Mouse (Mus musculus): ENCODE data around the gene Aym1.
"Not testable (repeated sequence)": the region's sequence is repeated elsewhere in the genome, so short reads cannot be mapped to it uniquely, and the experiment has no call there.

Aym1 gene

DNA sequence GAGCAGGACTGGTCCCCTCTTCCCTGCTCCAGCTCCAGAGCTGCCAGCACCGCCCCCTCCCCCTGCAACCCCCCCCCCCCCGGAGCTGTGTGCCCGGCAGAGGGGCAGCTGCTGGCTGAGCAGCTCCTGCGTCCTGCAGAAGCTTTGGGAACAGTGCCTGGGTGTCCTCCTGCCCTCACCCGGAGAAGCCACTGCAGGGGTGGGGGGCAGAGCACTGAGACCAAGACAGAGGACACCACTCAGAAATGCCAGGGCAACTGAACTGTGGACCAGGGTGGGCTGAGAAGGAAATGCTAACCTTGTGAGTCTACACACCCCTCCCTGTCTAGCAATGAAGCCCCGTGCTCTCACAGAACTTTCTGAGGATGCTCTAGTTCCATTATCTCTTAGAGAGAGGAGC, at the start of gene Aym1:
Gene Aym1 (plus strand): TSS at position 109 of the 400 bp plus-strand sequence.
- no peak for DNase-seq

DNA sequence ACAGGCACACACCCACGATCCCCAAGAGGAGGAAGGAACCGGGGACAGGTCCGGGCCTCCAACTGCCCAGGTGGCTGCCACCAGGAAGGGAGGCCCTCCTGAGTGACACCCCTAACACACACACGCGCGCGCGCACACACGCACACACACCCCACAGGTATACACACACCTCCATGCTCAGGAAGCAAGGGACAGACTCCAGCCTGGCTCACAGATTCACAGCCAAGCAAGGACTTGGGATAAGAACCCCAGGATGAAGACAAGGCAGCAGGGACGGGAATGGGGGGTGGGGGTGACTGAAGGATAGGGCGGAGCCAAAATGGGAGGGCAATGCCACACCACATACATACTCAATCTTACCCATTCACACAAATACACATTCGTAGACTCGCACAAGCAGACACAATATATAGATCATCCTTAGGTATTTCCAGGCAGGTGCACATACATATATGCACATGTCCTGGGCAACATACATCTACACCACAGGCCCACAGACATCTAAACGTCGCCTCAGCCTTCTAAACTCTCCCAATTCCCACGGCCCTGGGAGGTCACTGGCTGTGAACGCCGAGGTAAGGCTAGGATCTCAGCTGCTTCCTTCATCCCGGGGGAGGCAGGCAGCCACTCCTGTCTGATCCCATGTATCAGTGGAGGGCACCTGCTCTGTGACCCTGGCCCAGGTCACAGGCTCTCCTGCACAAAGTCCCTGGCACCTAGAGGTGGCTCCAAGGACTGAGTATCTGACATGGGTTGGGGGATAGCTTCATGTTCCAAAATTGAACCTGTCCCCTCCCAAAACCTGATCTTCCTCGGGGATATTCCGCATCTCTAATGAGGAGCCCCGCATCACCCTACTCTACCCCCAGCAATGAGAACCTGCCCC, 47.4 kb upstream of the Aym1 start:
- no peak for DNase-seq

DNA sequence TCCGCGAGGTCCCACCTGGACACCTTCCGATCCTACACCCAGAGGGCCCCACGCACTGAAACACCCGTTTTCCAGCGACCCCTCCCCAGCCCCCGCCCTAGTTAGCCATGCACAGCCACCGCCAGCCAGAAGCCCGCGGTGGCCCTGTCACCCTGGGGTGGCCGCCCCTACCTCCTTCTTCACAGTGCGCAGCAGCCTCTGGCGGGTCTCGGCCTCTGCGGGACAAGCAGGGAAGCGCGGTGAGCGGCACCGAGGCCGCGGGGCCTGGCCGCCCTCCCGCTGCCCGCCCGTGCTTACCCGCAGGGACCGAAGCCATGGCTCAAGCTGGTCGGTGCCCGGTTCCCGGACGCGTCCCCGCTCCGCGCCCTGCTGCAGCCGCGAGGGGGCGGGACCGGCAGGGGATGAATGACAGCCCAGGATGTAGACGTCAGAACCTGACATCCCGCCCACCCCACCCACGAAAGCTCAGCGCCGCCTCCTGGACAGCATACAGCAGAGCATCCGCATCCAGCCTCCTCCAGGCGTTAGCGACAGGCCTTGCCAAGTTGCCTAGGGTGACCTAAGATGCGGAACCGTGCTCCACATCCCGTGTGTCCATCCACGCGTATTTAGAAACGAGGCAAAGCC, 46.6 kb upstream of the Aym1 start, which contains the start of gene Sgsm1:
Gene Sgsm1 (minus strand): TSS at position 410 of the 627 bp plus-strand sequence.
- peak; percentile 83 for DNase-seq

DNA sequence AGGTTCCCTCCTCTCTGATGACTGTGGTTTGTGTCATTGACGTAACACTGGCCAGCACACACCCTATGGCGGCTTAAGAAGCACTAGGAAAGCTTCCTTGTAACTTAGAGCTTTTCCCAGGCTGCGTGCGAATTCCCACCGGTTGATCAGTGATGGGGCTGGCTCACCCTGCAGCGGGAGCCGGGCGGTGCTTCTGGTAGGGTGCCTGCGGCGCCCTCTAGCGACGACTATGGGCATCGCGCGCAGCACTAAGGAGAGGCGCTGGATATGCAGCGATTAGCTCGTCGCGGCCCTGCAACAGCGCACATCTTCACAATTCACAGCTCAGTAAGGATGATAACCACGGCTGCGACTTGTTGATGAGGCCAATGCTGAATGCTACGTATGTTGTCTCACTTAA, 43.1 kb upstream of the Aym1 start:
- peak; percentile 69 for DNase-seq

DNA sequence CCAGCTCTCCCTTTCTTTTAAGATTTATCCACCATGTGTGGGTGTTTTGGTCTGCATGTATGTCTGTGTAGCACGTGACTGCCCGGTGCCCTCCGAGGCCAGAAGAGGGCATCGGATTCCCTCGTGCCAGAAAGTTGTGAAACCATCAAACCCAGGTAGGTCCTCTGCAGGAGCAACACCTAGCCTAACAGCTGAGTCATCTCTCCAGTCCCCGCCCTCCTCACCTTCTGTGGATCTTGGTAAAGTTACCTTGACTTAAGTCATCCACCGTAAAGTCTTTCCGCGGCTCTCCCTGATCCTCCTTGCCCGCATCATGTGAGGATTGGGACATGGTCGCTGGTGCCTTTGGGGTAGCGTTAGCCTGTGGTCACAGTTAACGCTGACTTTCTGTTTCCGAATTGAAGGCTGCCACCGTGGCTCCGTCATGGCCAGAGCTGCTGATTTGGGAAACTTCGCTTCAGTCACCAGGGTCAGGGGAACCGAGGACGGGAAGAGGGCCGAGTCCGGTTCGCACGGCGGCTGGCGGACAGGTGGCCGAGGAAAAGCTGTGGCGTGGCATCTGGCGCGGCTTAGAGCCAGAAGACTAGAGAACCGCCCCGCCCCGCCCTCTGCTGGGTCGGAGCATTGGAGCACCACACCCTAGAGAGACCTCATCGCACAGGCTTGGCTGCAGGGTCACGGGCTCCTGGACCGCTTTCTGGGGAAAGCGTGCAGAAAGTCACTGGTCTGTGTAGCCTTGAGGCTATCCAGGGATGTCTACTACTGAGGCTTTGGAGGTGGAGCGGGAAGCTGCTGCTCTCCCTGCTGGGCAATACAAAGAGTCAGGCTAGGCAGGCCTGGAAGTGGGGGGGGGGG, 33.1 kb upstream of the Aym1 start:
- DNase-seq, result peak; percentile 25

DNA sequence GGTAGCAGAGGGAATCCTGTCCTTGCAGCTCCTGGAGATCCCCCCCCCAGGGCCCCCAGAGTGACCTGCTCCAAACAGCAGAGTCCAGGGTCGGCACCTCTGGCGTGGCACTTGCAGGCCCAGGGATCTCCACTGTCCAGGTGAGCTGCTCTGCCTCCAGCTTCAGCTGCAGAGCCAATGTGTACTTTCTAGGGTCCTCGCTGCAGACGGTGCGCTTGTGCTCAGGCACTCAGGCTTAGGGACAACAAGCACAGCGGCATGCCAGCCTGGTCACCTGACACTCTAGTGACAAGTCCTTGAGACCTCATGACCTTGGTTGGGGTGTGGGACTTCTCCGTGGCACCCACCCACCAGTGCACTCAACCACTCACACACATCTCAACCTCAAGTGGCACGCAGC, 27.6 kb upstream of the Aym1 start:
- no peak for DNase-seq

DNA sequence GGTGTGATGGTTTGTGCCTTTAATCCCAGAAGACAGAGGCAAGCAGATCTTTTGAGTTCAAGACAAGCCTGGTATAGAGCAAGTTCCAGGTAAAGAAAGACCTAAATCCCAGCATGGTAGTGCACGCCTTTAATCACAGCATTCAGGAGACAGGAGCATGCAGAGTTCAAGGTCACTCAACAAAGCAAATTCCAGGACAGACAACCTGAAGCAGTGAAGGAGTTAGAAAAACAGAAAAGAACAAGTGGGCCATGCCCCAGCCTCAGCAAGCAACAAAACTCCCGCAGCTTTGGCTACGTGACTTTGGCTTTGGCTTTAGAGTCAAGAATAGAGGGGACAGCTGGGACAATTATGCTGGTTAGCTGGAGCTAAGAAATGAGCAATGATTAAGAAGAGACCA, 26.9 kb upstream of the Aym1 start:
- DNase-seq, result no peak

DNA sequence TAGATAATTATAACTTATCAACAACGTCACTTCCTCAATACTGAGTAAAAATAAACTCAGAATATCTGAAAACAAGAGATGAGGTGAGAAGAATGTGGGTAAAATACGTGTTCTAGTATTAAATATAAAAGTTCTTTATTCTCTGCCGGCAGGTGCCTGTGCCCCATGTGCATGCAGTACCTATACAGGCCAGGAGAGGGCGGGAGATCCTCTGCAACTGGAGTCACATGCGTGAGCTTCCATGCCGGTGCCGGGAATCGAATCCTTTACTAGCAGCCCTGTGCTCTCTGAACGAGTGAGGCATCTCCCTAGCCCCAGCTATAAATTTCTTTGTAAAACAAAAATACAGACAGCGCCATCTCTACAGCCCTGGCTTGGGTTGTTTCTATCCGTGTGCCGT, 24.9 kb upstream of the Aym1 start:
- peak; percentile 27 for DNase-seq

DNA sequence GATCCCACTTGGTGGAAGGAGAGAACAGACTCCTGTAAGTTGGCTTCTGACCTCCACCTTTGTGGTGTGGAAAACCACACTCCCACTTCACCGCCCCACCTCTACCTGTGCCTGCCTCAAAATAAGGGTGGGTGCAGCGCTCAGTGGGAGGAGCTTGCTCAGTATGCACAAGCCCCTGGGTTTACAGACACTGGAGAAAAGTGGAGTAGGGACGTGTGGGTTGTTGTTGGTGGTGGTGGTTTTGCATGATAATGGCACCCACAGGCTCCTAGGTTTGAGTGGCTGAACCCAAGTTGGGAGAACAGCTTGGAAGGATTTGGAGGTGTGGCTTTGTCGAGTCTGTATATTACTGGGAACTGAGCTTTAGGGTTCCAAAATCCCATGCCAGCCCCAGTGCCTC, 24.2 kb upstream of the Aym1 start:
- no peak for DNase-seq

DNA sequence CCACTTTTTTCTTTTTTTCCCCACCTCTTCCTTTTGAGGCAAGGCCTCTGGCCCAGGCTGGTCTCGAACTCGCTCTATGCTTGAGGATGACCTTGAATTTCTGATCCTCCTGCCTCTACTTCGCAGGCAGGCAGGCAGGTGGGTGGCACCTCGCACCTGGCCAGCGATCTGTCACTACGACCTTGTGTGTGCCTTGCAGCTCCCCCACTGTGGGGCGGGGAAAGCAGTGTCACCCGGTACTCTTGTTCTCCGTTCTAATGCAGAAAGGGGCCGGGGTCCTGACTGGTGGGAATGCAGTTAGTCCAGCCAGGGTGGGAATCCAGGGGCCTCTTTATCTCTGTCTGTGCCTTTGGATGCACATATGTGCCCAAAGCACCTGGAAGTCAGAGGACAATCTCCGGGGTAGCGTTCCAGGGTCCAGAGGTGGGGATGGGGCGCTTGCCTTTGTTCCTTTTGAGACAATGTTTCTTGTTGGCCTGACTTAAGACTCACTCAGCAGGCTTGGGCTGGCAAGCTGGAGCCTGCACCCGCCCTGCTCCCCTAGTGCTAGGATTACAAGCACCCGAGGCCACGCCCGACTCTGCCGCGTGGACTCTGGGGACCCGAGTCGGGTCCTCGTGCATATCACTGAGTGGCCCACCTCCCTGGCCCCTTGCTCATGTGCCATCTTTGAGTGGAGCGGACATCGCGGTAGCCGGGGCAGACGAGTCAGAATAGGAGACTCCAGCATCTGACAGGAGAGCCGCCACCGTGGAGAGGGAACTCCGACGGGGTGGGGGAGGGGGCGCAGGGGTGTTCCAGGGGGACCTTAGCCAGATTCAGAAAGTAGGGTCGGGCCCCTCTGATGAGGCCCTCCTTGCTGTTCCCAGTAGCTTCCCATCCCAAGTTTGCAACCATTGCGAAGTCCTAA, 22.2 kb upstream of the Aym1 start:
- DNase-seq, result no peak

DNA sequence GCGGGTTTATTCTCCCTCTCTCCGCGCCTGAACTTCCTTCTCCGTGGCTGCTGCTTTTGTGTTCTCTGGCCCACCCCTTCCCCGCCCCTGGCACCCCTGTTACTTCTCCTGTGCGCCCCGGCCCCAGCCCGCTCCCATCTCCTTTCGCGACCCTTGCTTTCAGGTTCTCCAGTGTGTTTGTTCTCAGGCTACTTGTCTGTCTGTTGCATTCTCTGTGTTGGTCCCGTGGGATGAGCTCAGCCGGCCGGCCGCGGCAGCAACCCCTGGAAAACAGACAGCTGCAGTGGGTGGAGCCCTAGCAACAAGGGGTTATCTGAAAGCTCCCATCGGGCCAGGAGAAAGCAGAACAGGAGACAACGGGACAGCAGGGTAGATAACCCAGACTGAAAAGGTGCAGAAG, 21.4 kb upstream of the Aym1 start:
- DNase-seq, result no peak

DNA sequence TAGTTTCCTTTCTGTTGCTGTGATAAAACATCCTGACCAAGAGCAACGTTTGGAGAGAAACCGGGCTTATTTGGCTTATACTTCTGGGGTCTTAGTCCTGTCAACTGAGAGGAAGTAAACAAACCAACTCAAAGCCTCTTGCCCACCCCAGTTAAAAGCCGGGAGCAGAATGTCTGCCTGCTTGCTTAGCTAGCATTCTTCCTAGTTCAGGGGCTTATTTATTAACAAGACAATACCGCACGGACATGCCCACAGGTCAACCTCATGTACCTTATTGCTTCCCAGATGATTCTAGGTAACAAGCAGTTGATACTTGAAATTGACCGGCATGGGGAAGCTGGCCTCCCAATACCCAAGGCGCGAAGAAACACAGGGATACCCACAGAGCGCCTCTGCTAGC, 20.8 kb upstream of the Aym1 start:
- no peak for DNase-seq

DNA sequence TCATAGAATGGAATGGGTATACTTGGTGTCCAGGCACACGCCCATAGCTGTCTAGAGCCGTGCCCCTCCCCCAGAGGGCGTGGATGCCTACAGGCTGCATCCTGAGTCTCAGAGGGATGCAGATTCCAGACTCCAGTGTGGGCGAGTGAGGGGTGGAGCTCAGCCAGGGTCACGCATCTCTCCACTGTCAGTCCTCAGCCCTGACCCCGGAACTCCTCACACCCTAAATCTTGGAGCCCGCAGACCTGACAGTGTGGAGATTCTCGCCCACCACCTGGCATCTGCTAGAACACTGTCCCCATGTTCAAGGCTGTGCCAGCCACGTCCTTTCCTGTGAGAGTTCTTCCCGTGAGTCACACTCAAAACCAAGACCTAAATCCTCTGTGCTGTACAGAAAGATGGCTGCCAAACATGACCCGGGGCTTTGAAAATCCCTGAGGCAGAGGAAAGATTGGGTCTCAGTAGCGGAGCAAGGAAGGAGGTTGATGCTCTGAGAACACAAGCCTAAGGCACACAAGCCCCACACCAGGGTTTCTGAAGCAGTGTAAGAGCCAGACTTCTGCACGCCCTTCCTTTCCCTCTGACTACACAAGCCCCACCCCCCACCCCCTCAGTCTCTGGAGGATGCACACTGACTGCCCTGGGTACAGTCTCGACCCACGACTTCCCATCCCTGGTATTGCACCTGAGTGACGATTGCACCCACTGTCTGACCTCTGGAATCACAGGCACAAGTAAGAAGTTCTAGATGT, 12.3 kb upstream of the Aym1 start:
- DNase-seq, result no peak

DNA sequence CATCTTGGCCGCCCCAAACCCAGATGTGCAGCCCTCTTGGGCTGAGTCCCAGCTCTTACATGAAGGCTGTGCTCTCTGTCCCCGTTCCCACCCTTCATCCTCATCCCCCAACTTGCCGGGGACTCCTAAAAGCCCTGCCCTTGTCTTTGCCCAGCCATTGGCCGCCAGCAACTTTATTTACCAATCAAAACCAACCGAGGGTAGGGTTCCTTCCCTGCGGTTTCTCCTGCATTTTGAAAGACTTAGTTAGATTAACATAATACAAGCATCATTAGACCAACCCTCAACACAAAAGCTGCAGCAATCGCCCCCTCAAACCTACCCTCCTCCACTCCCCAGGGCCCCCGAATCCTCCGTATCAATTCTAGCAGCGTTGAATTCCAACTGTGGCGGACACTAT, 11.3 kb upstream of the Aym1 start:
- DNase-seq, result no peak

DNA sequence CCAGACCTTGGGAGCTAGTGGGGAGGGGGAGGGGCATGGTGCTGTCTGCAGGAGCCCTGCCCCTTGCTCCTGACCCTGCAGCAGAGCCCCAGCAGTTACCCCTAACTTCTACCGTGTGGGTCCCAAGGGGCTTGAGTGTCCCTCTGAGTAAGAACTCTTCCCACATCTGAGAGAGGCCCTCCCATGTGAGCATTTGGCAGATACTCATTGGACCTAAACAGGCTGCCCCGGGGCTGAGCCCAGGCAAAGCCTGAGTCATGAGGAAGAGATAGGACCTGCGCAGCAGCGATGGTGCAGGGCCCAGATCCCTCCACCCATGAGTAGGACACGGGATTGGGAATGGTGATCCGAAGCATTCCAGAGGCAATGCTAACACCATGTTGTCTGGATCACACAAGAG, 10.4 kb upstream of the Aym1 start:
- not testable (repeated sequence) for DNase-seq

DNA sequence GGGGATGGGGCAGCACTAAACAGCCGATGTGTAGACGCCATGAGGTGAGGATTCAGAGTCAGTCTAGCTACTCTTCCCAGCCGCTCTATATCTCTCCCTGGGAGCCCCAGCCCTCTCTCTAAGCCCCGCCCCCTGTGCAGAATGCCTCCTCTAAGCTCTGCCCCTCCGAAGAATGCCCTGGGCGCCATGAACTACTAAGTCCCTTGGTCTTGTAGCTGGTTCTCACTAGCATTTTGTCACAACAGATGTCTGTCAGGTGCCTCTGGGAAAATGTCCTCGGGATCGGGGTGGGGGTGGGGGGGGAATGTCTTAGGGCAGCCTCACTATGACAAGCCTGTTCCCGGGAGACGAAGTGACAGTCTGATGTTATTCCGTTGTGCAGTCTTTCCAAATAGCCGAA, 9.5 kb upstream of the Aym1 start:
- DNase-seq, result no peak

DNA sequence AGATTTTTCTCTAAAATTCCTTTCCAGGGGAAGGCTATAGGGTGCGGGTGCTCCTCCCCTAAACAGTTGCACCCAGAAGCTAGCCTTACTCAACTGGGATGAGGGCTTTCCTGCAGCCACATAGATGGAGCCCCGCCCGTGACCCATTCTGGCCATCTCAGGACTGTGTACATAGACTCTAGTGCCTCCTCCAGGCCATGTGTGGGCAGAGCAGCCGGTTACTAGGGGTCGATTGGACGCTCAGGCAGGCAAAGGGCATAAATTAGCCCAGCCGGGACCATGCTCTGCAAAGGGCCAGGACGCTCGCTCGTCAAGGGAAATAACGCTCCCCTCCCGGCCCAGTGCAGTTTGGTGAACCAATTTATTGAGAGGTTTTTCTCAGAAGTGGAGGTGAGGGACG, 8.5 kb upstream of the Aym1 start:
- DNase-seq, result no peak

DNA sequence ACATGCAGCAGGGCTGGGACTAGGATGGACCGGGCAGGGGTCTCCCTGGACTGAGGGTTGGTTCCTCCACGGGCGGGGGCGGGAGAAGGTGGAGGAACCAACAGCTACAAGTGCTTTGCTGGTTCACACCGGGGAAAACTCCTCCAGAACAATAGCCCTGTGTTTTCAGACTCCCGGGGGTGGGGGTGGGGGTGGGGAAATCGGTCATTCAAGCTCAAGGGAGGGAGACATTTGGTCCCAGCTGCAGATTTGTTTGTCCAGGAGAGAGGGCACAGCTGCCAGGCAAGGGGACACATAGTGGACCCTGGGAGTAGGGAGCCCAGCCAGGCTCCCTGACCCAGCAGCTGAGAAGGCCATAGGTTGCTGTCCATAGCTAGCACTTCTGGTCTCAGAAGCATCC, 7.9 kb upstream of the Aym1 start:
- DNase-seq, result no peak

DNA sequence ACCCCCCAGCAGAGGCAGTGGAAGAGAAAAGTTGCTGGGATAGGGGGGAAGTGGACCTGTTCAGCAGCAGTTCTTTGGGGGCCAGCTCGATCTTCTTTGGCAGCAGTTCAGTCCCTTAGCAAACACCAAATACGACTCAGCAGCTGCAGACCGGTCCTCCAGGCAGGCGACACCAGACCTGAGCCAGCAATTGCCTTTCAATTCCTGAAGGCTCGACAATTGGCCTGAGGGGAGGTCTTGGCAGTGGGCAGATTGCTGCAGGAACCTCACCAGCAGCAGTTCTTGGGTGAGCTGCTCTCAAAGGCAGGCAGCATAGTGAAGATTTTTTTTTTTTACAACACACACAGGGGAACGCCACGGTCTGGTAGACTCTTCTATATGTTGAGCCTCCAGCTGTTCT, 7.3 kb upstream of the Aym1 start:
- no peak for DNase-seq

DNA sequence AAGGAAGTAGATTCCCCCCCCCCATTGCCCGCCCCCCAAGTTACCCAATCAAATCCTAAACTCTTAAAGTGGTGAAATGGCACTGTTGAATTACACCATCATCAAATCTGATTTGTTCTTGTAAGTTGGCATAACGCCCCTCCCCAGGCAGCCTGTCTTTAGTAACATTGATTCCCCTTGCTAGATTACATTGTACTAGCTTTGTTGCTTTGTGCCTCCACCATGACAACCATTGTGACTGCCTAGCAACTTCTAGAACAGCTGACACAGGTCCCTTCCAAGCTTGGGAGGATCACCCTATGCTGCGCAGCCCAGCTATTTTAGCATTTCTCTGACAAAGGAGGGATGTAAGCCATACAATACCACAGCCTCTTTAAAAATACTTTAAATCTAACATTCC, 5.3 kb upstream of the Aym1 start:
- DNase-seq, result no peak

DNA sequence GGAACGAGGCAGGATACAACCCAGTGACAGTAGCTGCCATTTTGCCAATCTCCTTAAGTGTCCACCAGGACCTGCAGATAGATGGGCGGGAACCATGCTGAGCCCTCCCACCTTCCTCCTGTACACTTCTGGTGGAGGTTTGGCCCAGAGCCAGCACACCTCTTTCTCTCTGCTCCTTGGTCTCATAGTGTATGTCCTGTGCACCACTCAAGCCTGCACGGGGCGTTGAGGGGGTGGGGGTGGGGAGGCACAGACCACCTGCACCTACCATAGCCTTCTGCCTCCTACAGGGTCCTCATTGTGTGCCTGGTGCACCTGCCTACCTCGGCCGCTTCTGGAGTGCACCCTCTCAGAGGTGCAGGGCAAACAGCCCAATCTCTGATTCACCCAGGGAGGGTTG, 4.5 kb upstream of the Aym1 start:
- DNase-seq, result no peak

DNA sequence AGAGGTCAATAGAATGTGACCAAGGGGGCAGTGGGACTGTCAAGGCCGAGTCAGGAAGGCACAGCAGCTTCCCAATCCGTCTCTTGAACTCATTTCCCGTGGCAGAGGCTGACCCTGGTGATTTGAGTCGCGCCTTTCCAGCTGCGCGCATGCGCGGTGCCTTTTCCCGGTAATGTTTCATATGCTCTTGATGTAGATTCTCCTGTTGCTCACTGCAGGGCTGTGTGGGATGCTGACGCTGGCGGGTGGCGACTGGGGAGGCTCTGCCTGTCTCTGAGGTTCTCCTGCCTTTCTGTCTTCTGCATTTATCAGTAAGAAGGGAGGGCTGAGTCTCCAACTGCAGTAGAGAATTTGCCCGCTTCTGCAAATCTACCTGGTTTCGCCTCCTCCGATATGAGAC, 2.8 kb upstream of the Aym1 start:
- no peak for DNase-seq
